Mouse (Mus musculus) hindbrain, embryonic 14.5 days (tissue): ENCODE results near the gene Cd44. TPM values are rescaled to one million over a fixed set of nuclear protein-coding genes. Genes with fewer than 3 reads are reported as not detected.
A peak's percentile ranks its signal among the peaks of the same experiment; 100 is the strongest.

ENCODE experiments used
- ATAC-seq: fragments of 200-750 bp; cut with Nextera tagmentation; 2 replicates; pipeline ENCODE4 v1.8.0; 2017; ENCODE audit warnings: moderate number of reproducible peaks, mild to moderate bottlenecking, moderate TSS enrichment, moderate library complexity; ENCODE audit not compliant: low FRiP score
- DNase-seq: peaks from one replicate; pipeline ENCODE4 v3.0.0-alpha.2; 2015; ENCODE audit warnings: low spot score
- H3K27ac ChIP-seq: fragments of 300-500 bp; sonication (generic); 2 replicates; pipeline ENCODE4 v1.5.1; 2014; ENCODE audit warnings: mild to moderate bottlenecking, moderate library complexity
- H3K27me3 ChIP-seq: fragments of 300-500 bp; sonication (generic); 2 replicates; pipeline ENCODE4 v1.6.1; 2014; ENCODE audit warnings: mild to moderate bottlenecking, low read length, mixed read lengths; ENCODE audit not compliant: control insufficient read depth, insufficient read depth
- H3K36me3 ChIP-seq: fragments of 300-500 bp; sonication (generic); replicated peaks from 2 replicates; pipeline ENCODE4 v1.6.1; 2014; ENCODE audit not compliant: control insufficient read depth, insufficient read depth
- H3K4me1 ChIP-seq: fragments of 300-500 bp; sonication (generic); replicated peaks from 2 replicates; pipeline ENCODE4 v1.6.1; 2014; ENCODE audit warnings: antibody characterized with exemption, low read length, mixed read lengths; ENCODE audit not compliant: control insufficient read depth, insufficient read depth
- H3K4me2 ChIP-seq: fragments of 300-500 bp; sonication (generic); replicated peaks from 2 replicates; pipeline ENCODE4 v1.6.1; 2014; ENCODE audit warnings: mild to moderate bottlenecking, moderate library complexity
- H3K4me3 ChIP-seq: fragments of 300-500 bp; sonication (generic); replicated peaks from 2 replicates; pipeline ENCODE4 v1.5.1; 2014; ENCODE audit warnings: mild to moderate bottlenecking, low read length
- H3K9ac ChIP-seq: fragments of 300-500 bp; sonication (generic); 2 replicates; pipeline ENCODE4 v1.6.1; 2014
- H3K9me3 ChIP-seq: fragments of 300-500 bp; sonication (generic); 2 replicates; pipeline ENCODE4 v1.6.1; 2016; ENCODE audit warnings: low read length; ENCODE audit not compliant: control insufficient read depth
- WGBS: fragments of 180-500 bp; shearing (Covaris S2); extraction: QIAGEN DNeasy Blood & Tissue Kit; methylation state at CpG from one replicate; pipeline ENCODE4 v1.1.7; 2014; 5-methylcytosine and 5-hydroxymethylcytosine counted together
- polyA plus RNA-seq: library from polyadenylated mRNA; unstranded; fragments of >200 nt; fragmentation: Nextera tagmentation; extraction: Ambion mirVana; gene quantifications from 2 replicates; pipeline ENCODE4 v1.2.1, GENCODE M21; 2014

Cd44 gene
- 4.7 and 5.2 TPM in 2 replicates for polyA plus RNA-seq

DNA sequence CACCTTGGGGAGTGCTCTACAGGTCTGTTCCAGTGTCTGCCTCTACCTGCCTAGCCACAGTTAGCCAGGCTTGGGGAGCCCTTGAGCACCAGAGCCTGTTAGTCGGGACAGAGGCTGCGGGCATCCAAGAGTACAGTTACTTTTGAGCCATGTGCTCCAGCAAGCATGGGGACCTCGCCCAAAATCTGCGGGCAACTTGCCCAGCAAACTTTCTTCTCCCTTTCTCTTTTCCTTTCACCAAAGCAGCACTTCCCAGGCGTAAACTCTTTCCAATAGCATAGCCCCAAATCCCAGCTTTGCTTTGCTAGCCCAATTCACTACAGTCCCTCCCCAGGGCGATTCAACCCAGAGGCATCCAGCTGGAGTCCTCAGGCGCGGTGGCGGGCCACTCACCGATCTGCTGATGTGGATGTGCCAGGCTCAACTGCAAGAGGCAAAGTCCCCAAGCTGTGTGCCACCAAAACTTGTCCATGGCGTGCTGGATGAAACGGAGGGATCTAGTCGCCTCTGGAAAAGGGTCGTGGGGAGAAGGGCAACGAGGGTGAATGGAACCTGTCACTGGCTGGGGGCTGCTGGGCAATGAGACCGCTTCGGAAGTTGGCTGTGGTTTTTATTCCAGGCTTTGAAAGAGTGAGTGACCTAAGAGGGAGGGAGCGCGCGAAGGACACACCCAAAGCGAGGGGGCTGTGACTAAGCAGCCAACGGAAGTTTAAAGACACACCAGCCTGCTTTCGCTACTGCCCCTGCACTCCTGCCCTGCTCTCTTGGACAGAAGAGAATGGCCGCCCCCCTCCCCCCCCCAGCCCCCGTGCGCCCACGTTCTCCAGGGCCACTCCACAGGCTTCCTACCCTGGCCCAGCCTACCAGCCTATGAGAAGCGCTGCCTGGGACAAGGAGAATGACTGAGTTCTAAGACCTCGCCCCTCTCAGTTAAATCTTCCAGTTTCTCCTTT lies at the start of gene Cd44:
Gene Cd44 (minus strand): TSS at position 791 of the 953 bp plus-strand sequence.
- no peak for DNase-seq
- H3K27me3 ChIP-seq: 0 out of 2 replicates have a peak, but pooled peaks cover 9% of the 10 kb centered on the region
- no peaks in the 10 kb centered on the region for H3K36me3 ChIP-seq
- no peaks in the 10 kb centered on the region for H3K9me3 ChIP-seq
- 2% methylated on average over 26 of the region's 29 CpGs for WGBS
- H3K4me3 ChIP-seq: peak within 1 kb of the TSS; percentile 24
- no peak within 1 kb of the TSS for H3K9ac ChIP-seq
- no peak within 1 kb of the TSS for H3K27ac ChIP-seq
- H3K4me1 ChIP-seq: peaks cover 4% of the 10 kb centered on the region; the same call in 1 of the 2 replicates
- H3K4me2 ChIP-seq: peak within 1 kb of the TSS; percentile 46
- ATAC-seq: peak; percentile 66; the same call in 1 of the 2 replicates

DNA sequence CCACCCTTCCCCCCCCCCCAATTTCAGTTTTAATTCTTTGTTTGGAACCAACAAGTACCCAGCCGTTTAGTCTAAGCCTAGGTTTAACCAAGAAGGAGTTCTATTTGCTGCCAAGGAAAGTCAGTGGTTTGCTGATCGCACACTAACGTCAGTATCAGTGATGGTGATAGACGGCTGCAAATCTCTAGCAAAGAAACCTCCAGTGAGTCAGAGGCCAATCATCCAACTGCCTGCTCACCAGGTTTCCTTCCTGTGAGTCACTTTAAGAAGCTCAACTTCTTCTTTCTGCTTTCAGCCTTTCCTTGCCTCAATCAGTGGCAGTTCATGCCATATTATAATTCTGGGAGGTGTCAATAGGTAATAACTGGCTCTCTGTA lies 47.0 kb upstream of the Cd44 start:
- Histone ChIP-seq H3K36me3 (no peaks in the 10 kb centered on the region), H3K27me3 (no peaks in the 10 kb centered on the region), H3K4me1 (0 out of 2 replicates have a peak, but pooled peaks cover 12% of the 10 kb centered on the region), H3K9me3 (no peaks in the 10 kb centered on the region), H3K4me2 (no peak overlapping the region), H3K4me3 (no peak overlapping the region), H3K9ac (no peak overlapping the region), H3K27ac (no peak overlapping the region)
- 91% methylated on average over 4 of the region's 4 CpGs for WGBS
- no peak for DNase-seq
- no peak for ATAC-seq

DNA sequence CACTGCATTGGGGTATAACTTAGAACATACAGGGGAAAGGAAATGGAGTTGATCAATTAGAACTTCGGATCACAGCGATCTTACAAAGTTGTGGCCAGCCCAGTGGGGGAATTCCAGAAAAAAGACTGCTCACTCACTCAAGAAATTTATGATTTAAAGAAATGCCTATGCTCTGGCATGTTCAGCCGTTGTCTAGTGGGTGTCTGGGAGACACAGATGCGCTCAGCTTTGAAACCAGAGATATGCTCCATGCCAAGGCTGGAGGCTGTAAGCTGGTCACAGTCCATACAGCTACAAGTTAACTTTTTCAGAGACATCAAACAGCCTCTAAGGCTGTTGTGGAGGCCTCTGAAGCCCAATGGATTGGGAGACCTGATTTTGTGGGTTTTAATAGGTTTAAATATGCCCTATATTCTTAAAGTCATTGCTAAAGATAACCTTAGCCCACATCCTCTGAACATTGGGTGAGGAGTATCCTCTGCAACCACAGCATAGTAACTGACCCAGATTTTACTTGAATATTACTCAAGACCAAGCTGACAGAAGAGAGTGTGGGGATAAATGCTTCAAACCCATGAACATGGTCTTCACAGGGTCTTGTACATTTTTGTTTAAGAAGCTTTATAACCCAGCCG lies 46.5 kb upstream of the Cd44 start:
- Histone ChIP-seq H3K4me3 (no peak overlapping the region), H3K27me3 (no peaks in the 10 kb centered on the region), H3K9ac (no peak overlapping the region), H3K4me1 (0 out of 2 replicates have a peak, but pooled peaks cover 13% of the 10 kb centered on the region), H3K36me3 (no peaks in the 10 kb centered on the region), H3K9me3 (no peaks in the 10 kb centered on the region), H3K4me2 (no peak overlapping the region), H3K27ac (no peak overlapping the region)
- 94% methylated on average over 5 of the region's 5 CpGs for WGBS
- DNase-seq: no peak
- ATAC-seq: no peak

DNA sequence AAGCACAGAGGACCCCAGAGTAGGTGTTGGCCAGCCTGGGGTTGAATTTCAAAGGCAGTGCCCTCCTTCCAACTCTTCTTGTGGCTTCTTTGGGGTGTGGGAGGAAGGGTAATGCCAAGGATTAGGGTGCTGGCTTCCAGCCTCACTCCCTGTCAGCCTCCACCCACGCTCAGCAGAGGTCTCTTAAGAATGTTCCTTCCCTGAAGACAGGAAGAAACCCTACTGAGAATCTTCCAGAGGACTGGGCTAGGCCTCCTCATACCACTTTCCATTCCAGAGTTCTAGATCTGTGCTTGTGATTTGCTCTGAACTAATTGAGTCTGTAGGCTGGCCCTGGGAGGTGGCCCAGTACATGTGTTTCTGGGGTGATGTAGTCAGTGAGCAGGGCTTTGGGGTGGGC lies 43.6 kb upstream of the Cd44 start:
- H3K36me3 ChIP-seq: no peaks in the 10 kb centered on the region
- H3K27ac ChIP-seq: no peak overlapping the region
- H3K9me3 ChIP-seq: no peaks in the 10 kb centered on the region
- H3K9ac ChIP-seq: no peak overlapping the region
- ATAC-seq (no peak), DNase-seq (no peak)
- no peak overlapping the region for H3K4me3 ChIP-seq
- no peaks in the 10 kb centered on the region for H3K27me3 ChIP-seq
- H3K4me2 ChIP-seq: no peak overlapping the region
- 60% methylated on average over 1 of the region's 1 CpGs for WGBS
- 0 out of 2 replicates have a peak, but pooled peaks cover 13% of the 10 kb centered on the region for H3K4me1 ChIP-seq

- H3K36me3 ChIP-seq: no peaks in the 10 kb centered on the region
- H3K27ac ChIP-seq: no peak overlapping the region; the same call in 1 of the 2 replicates
- no peak overlapping the region for H3K9ac ChIP-seq
- H3K27me3 ChIP-seq: no peaks in the 10 kb centered on the region
- ATAC-seq (no peak), DNase-seq (no peak)
- no peaks in the 10 kb centered on the region for H3K9me3 ChIP-seq
- 0 out of 2 replicates have a peak, but pooled peaks cover 13% of the 10 kb centered on the region for H3K4me1 ChIP-seq
- no peak overlapping the region for H3K4me3 ChIP-seq
- WGBS: 78% methylated on average over 7 of the region's 7 CpGs
- no peak overlapping the region for H3K4me2 ChIP-seq
Observed at GRCm38 (mm10) chr2:102944415-102945012, 43.0 kb upstream of the Cd44 start.

DNA sequence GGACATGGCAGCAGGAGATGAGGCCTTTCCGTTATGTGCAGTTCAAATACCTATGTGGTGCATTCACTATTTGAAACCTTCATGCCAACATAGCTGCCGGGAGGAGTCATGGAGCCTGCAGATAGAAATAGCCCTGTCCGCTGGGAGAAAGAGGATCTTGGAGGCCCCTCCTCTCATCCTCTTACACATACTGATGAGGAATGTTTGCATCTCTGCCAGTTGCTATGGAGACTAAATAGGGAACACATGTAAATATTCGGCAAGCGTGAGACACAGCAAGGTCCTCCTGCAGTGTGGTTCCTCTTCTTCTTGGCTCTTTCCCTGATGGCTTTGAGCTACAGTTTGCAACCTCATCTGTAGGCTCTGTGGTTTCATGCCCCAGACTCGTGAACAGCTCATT lies 42.5 kb upstream of the Cd44 start:
- Histone ChIP-seq H3K4me2 (no peak overlapping the region), H3K9ac (no peak overlapping the region), H3K4me3 (no peak overlapping the region), H3K4me1 (0 out of 2 replicates have a peak, but pooled peaks cover 13% of the 10 kb centered on the region), H3K27ac (no peak overlapping the region; the same call in 1 of the 2 replicates), H3K36me3 (no peaks in the 10 kb centered on the region), H3K27me3 (no peaks in the 10 kb centered on the region), H3K9me3 (no peaks in the 10 kb centered on the region)
- ATAC-seq (peak; percentile 87), DNase-seq (peak; percentile 70)
- WGBS: 17% methylated on average over 6 of the region's 6 CpGs

DNA sequence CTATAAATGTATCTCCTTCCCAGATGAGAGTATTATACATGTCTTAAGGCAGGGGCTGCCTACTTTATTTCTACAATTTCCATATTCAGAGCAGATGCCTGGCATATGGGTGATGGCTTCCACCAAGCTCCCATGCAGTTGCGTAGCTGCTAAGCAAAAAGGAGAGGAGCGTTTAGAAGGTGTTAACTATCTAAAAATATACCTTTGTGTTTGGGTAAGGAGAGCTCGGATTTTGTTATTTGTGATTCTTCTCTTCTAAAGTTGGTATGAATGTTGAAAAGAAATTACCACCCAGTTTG lies 41.3 kb upstream of the Cd44 start:
- no peak overlapping the region for H3K4me2 ChIP-seq
- H3K4me3 ChIP-seq: no peak overlapping the region
- no peaks in the 10 kb centered on the region for H3K27me3 ChIP-seq
- 93% methylated on average over 3 of the region's 3 CpGs for WGBS
- no peaks in the 10 kb centered on the region for H3K36me3 ChIP-seq
- ATAC-seq: no peak
- no peaks in the 10 kb centered on the region for H3K9me3 ChIP-seq
- no peak overlapping the region for H3K27ac ChIP-seq
- H3K9ac ChIP-seq: no peak overlapping the region
- no peak for DNase-seq
- 0 out of 2 replicates have a peak, but pooled peaks cover 13% of the 10 kb centered on the region for H3K4me1 ChIP-seq

DNA sequence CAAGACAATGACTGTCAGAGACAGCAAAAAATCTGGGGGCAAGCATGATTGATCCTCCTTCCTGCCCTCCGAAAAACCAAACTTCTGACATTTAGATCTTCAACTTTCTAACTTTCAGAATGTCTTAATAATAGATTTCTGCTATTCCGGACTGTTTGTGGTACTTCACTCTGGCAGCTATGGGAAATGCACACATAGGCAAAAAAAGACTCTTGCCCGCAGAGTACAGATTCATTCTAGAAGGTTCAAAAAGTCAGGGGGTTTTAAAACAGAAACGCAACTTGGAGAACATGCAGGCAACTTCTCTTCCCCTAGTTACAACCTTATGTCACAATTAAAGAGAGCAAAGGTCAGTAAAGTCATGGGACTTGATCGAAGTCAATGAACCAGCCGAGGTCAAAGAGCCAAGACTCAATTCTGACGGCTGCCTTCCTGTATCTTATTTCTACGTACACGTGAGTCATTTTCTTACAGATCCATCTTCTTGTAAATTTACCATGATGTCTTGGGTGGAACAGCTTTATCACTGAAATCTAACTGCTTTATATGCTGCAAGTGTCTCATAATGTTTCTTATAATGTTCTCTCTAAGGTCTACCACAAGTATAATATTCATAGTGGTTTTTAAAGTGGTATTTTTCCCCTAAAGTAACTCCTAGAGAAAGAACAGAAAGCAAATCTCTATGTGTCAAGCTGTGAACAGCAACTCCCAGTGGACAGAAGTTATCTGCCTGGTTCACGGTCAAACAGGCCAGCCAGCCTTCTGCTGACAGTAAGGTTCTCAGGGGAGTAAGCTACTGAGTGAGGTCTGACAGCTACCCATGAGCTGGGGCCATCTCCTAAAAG lies 40.7 kb upstream of the Cd44 start:
- no peak overlapping the region for H3K4me2 ChIP-seq
- no peaks in the 10 kb centered on the region for H3K36me3 ChIP-seq
- no peak for DNase-seq
- no peaks in the 10 kb centered on the region for H3K9me3 ChIP-seq
- no peak overlapping the region for H3K27ac ChIP-seq
- H3K27me3 ChIP-seq: no peaks in the 10 kb centered on the region
- H3K4me1 ChIP-seq: 0 out of 2 replicates have a peak, but pooled peaks cover 13% of the 10 kb centered on the region
- H3K9ac ChIP-seq: no peak overlapping the region
- WGBS: 74% methylated on average over 10 of the region's 10 CpGs
- H3K4me3 ChIP-seq: no peak overlapping the region
- ATAC-seq: no peak
